Mouse (Mus musculus): ENCODE measurements at regions not wholly inside any gene's neighbourhood (a gene's known extent, or its start where the extent isn't known, plus 50 kb on each side); places are given as distances from the start of the nearest gene placed in this dataset.

GRCm38 (mm10) chr15:97507176-97507575, 198.4 kb downstream of the Rpap3 start:
- ATAC-seq (replicated peaks; ENCODE audit: low read depth, poor library complexity, severe bottlenecking), result no peak

GRCm38 (mm10) chr15:97505715-97506114, 199.9 kb downstream of the Rpap3 start:
- no peak for ATAC-seq (replicated peaks; ENCODE audit: low read depth, poor library complexity, severe bottlenecking)

- ATAC-seq (replicated peaks; ENCODE audit: low read depth, poor library complexity, severe bottlenecking), result peak; percentile 60
Measured at GRCm38 (mm10) chr15:97504325-97504724, 201.3 kb downstream of the Rpap3 start.

DNA sequence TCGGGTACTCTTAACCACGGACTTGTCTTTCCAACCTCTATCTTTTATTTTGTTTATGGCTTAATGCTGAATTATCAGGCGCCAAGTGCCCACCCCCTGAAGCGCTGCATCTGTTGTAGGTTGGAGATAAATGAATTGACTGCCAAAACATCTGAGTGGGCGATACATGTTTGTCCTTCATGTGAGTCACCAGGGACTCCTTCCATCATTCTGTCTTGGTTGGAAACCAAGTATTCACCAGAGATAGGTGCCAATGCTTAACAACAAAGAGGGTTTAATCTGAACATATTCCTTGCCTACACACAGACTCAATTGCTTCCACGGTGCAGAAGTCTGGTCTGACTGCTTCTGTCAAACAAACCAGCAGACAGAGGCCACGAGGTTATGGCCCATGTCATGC, 203.6 kb downstream of the Rpap3 start:
- peak; percentile 39; the same call in 1 of the 2 replicates for ATAC-seq (replicated peaks; ENCODE audit: low read depth, poor library complexity, severe bottlenecking)

DNA sequence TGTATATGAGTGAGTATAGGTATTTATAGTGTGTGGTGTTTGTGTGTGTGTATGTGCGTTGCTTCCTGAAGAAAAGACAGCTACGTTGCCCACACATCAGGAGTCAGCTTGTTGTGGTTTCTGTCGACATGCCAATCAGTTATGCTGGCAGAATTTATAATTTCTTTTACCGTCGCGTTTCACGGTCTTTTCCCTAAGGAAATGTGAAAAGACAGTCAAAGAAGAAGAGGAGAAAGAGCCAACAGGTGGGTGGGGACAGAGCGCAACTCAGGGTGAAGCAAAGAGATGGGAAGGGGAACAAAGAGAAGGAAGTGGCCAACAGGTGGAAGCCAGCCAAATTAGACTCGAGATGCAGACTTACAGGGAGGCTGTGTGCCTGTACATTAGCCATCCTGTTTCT, 204.2 kb downstream of the Rpap3 start:
- ATAC-seq (replicated peaks; ENCODE audit: low read depth, poor library complexity, severe bottlenecking), result peak; percentile 71

- no peak for ATAC-seq (replicated peaks; ENCODE audit: low read depth, poor library complexity, severe bottlenecking)
Measured at GRCm38 (mm10) chr15:97499821-97500385, 205.7 kb downstream of the Rpap3 start.

DNA sequence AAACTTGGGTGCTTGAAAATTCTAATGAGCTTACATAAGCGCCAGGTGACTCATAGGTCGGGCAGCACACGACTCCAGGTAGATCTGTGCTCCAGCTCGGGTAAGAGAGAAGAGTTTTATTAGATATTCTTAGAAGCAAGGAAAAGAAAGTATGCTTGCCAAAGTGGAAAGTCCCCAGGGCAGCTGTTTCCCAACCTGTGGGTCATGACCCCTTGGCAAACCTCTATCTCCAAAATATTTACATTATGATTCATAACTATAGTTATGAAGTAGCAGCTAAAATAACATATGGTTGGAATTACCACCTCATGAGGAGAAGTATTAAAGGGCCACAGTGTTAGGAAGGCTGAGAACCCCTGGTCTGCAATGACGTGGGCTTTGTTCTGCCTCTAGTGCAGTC, 206.4 kb downstream of the Rpap3 start:
- ATAC-seq (replicated peaks; ENCODE audit: low read depth, poor library complexity, severe bottlenecking), result no peak

GRCm38 (mm10) chr15:97498375-97498774, 207.2 kb downstream of the Rpap3 start:
- no peak for ATAC-seq (replicated peaks; ENCODE audit: low read depth, poor library complexity, severe bottlenecking)

- ATAC-seq (replicated peaks; ENCODE audit: low read depth, poor library complexity, severe bottlenecking), result no peak
Measured at GRCm38 (mm10) chr15:97496026-97496425, 209.6 kb downstream of the Rpap3 start.

DNA sequence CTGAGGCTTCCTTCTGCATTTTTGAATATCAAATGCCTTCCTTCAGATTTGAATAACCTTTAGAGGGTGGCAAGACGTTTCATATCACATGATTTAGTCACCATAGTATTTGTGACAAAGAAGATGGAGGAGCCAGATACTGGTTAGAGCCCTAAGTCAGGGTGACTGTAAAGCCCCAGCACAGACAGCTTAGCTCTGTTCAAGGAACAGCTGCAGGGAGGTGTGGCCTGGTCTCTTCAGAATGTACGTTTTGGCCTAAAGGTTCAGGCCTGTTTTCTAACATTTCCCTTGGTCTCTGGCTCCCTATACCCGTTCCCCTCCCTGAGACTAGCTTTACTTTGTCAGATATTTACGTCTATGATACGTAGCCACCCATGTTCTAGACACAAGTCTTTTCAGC, 212.3 kb downstream of the Rpap3 start:
- ATAC-seq (replicated peaks; ENCODE audit: low read depth, poor library complexity, severe bottlenecking), result no peak

DNA sequence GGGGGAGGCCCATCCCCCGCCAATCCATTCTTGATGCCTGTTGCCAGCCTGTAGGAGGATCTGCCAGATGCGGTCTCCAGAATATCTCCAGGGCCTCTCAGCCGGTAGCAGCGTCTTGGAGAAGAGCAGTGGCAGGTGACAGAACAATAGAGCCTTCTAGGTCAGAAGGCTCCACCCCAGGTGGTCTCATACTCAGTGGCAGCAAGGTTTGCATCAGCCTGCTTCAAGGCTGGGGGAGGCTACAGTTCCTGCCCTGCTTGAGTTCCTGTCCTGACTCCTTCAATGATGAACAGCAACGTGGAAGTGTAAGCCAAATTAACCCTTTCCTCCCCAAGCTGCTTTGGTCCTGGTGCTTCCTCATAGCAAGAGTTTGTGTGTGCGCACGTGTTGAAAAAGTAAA, 213.8 kb downstream of the Rpap3 start:
- no peak for ATAC-seq (replicated peaks; ENCODE audit: low read depth, poor library complexity, severe bottlenecking)

DNA sequence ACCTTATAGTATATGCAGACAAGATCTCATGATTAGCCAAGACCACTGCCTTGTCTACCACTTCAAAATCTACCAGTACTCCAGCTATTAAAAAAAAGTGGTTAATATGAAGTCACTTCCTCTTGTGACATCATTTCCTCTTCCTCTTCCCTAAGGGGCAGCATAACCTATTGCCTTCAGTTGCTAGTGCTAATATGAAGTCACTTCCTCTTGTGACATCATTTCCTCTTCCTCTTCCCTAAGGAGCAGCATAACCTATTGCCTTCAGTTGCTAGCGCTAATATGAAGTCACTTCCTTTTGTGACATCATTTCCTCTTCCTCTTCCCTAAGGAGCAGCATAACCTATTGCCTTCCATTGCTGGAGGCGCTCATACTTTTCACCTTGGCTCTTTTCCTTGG, 218.2 kb downstream of the Rpap3 start:
- ATAC-seq (replicated peaks; ENCODE audit: low read depth, poor library complexity, severe bottlenecking), result peak; percentile 52; the same call in 1 of the 2 replicates

DNA sequence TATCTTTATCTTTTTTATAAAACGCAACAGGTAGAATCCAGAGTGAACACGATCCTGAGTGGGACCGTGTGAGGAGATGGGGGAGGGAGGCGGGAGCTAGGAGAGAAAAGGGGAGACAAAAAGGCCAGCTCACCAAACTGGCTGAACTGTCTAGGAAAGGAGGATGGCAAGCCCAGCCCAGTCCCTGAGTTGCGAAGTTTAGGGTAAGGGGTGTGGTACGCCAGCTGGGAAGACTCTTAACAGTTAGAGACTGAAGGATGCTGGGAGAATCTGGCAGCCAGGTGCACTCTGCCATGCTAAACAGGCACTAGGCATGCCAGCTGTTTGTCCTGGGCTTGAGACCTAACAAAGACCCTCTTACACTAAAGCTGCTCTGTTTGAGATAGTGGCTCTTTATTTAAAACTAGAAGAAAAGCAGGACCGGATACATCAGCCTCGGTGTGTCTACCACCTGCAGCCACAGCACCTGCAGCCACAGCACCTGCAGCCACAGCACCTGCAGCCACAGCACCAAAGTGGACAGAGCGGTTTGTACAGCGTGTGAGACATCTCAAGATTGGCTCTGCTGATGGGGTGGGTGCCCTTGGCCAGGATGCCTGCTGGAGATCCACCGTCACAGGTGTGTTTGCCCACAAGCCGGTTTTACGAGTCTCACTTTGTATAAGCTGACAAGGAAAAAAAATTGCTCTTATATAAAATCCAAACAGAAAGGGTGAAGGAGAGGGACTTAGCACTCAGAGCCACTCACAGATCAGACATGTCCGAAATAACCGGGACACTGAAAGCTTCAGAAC, 225.1 kb upstream of the Amigo2 start:
- no peak for ATAC-seq (replicated peaks; ENCODE audit: low read depth, poor library complexity, severe bottlenecking)

DNA sequence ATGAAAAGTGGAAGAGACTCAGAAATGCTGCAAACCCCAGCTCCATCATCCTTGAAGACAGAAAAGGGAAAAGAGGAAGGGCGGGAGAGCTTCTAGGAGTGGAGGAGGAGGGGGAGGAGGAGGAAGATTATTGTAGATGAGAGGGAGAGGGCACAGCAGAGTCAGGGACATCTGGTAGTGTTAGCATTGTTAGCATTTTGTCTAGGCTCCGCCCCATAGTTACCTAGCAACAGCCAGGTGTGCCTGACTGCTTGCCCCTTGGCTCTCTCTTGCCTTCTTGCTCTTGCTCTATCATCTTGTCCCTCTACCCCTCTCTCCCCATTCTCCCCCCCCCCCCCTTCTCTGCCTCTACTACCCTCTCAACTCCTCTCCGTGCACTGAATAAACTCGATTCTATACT, 224.4 kb upstream of the Amigo2 start:
- no peak for ATAC-seq (replicated peaks; ENCODE audit: low read depth, poor library complexity, severe bottlenecking)

- peak; percentile 55 for ATAC-seq (replicated peaks; ENCODE audit: low read depth, poor library complexity, severe bottlenecking)
Measured at GRCm38 (mm10) chr15:97469684-97470344, 222.7 kb upstream of the Amigo2 start.

GRCm38 (mm10) chr15:97468732-97469683, 221.9 kb upstream of the Amigo2 start:
- ATAC-seq (replicated peaks; ENCODE audit: low read depth, poor library complexity, severe bottlenecking), result peak; percentile 87

DNA sequence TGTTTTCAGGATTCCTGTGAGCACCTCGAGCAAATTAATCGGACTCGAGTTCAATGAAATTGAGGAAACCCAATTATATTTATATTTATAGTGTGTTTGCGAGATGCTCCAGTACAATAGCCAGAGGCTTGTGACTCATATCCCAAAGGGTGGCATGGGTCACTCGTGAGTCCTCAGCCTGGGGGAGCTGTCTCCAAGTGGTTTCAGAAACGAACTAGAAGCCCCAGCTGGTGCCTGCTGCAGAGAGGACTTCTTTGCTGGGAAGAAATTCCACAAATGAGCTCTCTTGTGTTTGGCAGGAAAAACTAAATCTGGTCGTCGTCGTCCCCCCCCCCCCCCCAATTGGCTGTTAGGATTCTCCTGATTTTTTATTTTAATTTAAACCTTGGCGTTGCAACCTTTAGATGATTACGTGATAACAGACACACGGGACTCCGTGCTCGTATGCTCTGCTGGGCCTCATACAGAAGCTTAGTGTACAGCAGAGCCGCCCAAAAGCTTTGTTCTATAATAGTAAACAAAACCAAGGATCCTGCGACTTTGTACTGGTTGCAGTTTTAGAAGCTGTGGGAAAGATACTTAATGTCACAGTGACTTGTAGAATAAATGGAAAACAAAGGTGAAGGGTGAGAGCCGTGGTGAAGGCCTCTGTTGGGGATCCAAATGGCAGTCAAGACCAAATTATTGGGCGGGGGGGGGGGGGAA, 220.8 kb upstream of the Amigo2 start:
- no peak for ATAC-seq (replicated peaks; ENCODE audit: low read depth, poor library complexity, severe bottlenecking)

GRCm38 (mm10) chr15:97466906-97467465, 219.9 kb upstream of the Amigo2 start:
- ATAC-seq (replicated peaks; ENCODE audit: low read depth, poor library complexity, severe bottlenecking), result no peak

DNA sequence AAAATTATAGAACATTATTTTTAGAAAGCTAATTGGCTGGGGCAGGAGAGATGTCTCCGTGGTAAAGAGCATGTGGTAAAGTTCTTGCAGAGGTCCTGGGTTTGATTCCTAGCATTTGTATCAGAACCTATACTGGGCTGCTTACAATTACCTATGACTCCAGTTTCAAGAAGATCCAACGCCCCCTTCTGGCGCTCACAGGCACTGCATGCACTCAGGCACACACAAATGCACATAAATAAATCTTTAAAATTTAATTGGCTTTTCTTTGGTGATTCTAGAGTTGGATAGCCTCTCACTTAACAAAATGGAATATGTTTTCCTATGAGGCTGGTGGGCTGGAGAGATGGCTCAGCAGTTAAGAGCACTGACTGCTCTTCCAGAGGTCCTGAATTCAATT, 219.0 kb upstream of the Amigo2 start:
- no peak for ATAC-seq (replicated peaks; ENCODE audit: low read depth, poor library complexity, severe bottlenecking)

Data from common myeloid progenitor, adult 5-6 weeks (primary cell).